Comparison of ENCODE assay signal across 19 mouse cellular contexts in the genomic region with DNA sequence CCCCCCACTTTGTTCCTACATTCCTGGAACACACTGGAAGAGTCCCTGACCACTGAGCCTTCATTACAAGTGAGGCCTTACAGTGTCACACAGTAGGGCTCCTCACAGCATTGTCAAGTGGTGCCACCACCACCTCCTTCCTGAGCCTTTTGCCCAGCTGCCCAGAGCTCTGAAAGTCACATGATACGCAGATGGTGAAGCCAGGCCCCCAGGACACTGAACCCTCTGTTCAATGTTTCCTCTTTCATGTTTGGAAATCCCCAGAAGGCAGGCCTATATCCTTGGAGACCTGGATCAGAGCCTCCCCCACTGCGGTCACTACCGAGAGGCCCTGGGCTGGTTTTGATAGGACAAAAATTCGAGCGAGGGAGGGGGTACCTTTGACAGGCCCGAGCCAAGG. TPM values are rescaled to one million over a fixed set of nuclear protein-coding genes. Genes with fewer than 3 reads are reported as not detected.
DNase-seq lines count a peak whose midpoint lies in the region; ATAC-seq and TF ChIP-seq lines count a peak whose summit lies in the region.
"Had no signal": no experiment of that assay in that cellular context is flagged by ENCODE, and none has a peak within 500 bp of the region (broad histone marks: within the 10 kb centered on the region; RNA-seq: fewer than 3 reads in every experiment).

No protein-coding gene starts in this region.

- no peak for DNase-seq in forebrain, postnatal 0 days
- no peak for DNase-seq in forebrain, embryonic 14.5 days (ENCODE audit: low spot score)
- DNase-seq in layer of hippocampus, adult 9-11 months = peak; percentile 61
- DNase-seq in layer of hippocampus, postnatal 25 days (ENCODE audit: extremely low spot score in 1 of 2, low spot score in 1 of 2) = no peak
- DNase-seq: cerebellum, adult 9-10 months; heart, postnatal 14 days; kidney, adult 9 months; kidney, postnatal 4 days; liver, postnatal 0 days; lung, postnatal 10 days; right cerebral cortex, adult 18-20 months; thymus, postnatal 25 days had no signal

- H3K27ac ChIP-seq in forebrain, postnatal 0 days (ENCODE audit: low read depth, low read length) = no peak overlapping the region
- H3K27ac ChIP-seq in forebrain, embryonic 14.5 days (ENCODE audit: low read depth, low read length) = no peak overlapping the region
- H3K27ac ChIP-seq in bone marrow macrophage, adult 2 months (ENCODE audit: insufficient read depth, low read depth, low read length) = peak overlapping the region; percentile 7
- H3K27ac ChIP-seq in limb, embryonic 13.5 days = no peak overlapping the region

- ATAC-seq in forebrain, postnatal 0 days = peak; percentile 56
- no peak for ATAC-seq in forebrain, embryonic 14.5 days
- 0 out of 2 replicates have a peak, but pooled peaks have one; percentile 29 for ATAC-seq in limb, embryonic 13.5 days (ENCODE audit: low FRiP score, low read depth)
- no peak for ATAC-seq in erythroblast, adult 5-6 weeks (replicated peaks; ENCODE audit: low FRiP score, poor library complexity, severe bottlenecking)
- ATAC-seq: forebrain, embryonic 16.5 days; inflammation-experienced regulatory T-cells, adult 6 months; liver, postnatal 0 days had no signal

- WGBS in forebrain, postnatal 0 days = 66% methylated on average over 6 of the region's 6 CpGs
- WGBS in forebrain, embryonic 14.5 days = 67% methylated on average over 6 of the region's 6 CpGs
- 58% methylated on average over 6 of the region's 6 CpGs for WGBS in limb, embryonic 13.5 days

- H3K36me3 ChIP-seq in forebrain, postnatal 0 days (ENCODE audit: insufficient read depth) = no peaks in the 10 kb centered on the region
- H3K36me3 ChIP-seq in forebrain, embryonic 14.5 days (ENCODE audit: control insufficient read depth, insufficient read depth, low read length) = no peaks in the 10 kb centered on the region
- H3K36me3 ChIP-seq in limb, embryonic 13.5 days = no peaks in the 10 kb centered on the region
- H3K36me3 ChIP-seq: heart, embryonic 12.5 days had no signal

- H3K4me3 ChIP-seq in forebrain, postnatal 0 days (ENCODE audit: low read depth, low read length) = no peak overlapping the region
- H3K4me3 ChIP-seq in forebrain, embryonic 14.5 days (ENCODE audit: low read depth, low read length) = no peak overlapping the region
- H3K4me3 ChIP-seq in bone marrow macrophage, adult 2 months (ENCODE audit: insufficient read depth, low read length) = no peak overlapping the region
- no peak overlapping the region for H3K4me3 ChIP-seq in limb, embryonic 13.5 days
- H3K4me3 ChIP-seq: erythroblast, embryonic 14.5 days; heart, embryonic 12.5 days had no signal

- no peak overlapping the region for H3K9ac ChIP-seq in forebrain, postnatal 0 days
- H3K9ac ChIP-seq in forebrain, embryonic 14.5 days (ENCODE audit: low read length) = no peak overlapping the region
- no peak overlapping the region for H3K9ac ChIP-seq in limb, embryonic 13.5 days
- H3K9ac ChIP-seq: heart, embryonic 12.5 days; liver, postnatal 0 days had no signal

- TF ChIP-seq CTCF in forebrain, postnatal 0 days (IDR thresholded peaks at IDR 0.05; ENCODE audit: low read depth) = no peak
- TF ChIP-seq CTCF in bone marrow macrophage, adult 2 months (IDR thresholded peaks at IDR 0.05; ENCODE audit: low read depth, low read length) = no peak

- no peaks in the 10 kb centered on the region for H3K27me3 ChIP-seq in forebrain, postnatal 0 days (ENCODE audit: insufficient read depth, low read length)
- no peaks in the 10 kb centered on the region for H3K27me3 ChIP-seq in forebrain, embryonic 14.5 days (replicated peaks; ENCODE audit: control insufficient read depth, insufficient read depth, low read length)
- no peaks in the 10 kb centered on the region for H3K27me3 ChIP-seq in limb, embryonic 13.5 days

- H3K4me1 ChIP-seq in forebrain, postnatal 0 days (ENCODE audit: insufficient read depth) = no peaks in the 10 kb centered on the region; the same call in 1 of the 2 replicates
- peaks cover 4% of the 10 kb centered on the region; the same call in 1 of the 2 replicates for H3K4me1 ChIP-seq in forebrain, embryonic 14.5 days (ENCODE audit: control insufficient read depth, insufficient read depth, low read length)
- peaks cover 16% of the 10 kb centered on the region for H3K4me1 ChIP-seq in bone marrow macrophage, adult 2 months (ENCODE audit: control insufficient read depth, insufficient read depth, low read length)
- H3K4me1 ChIP-seq in limb, embryonic 13.5 days = peaks cover 13% of the 10 kb centered on the region

- H3K4me2 ChIP-seq in forebrain, postnatal 0 days (ENCODE audit: low read depth) = no peak overlapping the region
- H3K4me2 ChIP-seq in forebrain, embryonic 14.5 days (ENCODE audit: low read length) = no peak overlapping the region
- no peak overlapping the region for H3K4me2 ChIP-seq in limb, embryonic 13.5 days (replicated peaks)
- H3K4me2 ChIP-seq: heart, embryonic 12.5 days had no signal

- TF ChIP-seq POLR2A in bone marrow macrophage, adult 2 months (IDR thresholded peaks at IDR 0.05; ENCODE audit: borderline replicate concordance, low read depth, low read length) = no peak

- H3K9me3 ChIP-seq in forebrain, postnatal 0 days (ENCODE audit: low read length) = no peaks in the 10 kb centered on the region
- no peaks in the 10 kb centered on the region for H3K9me3 ChIP-seq in forebrain, embryonic 14.5 days (replicated peaks; ENCODE audit: control insufficient read depth, low read length)
- H3K9me3 ChIP-seq in limb, embryonic 13.5 days = no peaks in the 10 kb centered on the region; the same call in 1 of the 2 replicates
- H3K9me3 ChIP-seq: heart, embryonic 12.5 days had no signal

RNA-seq across cellular contexts. Expression of gene Src, which starts 1.0 kb away (rescaled TPM):
- total RNA-seq in forebrain, postnatal 0 days (2014; rRNA removed) = 96.0 and 124 TPM in 2 replicates
- 22.8 and 29.1 TPM in 2 replicates for polyA plus RNA-seq in forebrain, postnatal 0 days (2015; fragmentation: Nextera tagmentation; extraction: Ambion mirVana)
- 30.1 and 31.0 TPM in 2 replicates for polyA plus RNA-seq in forebrain, embryonic 14.5 days (2014; fragmentation: Nextera tagmentation; extraction: Ambion mirVana)
- total RNA-seq in layer of hippocampus, postnatal 25 days (2021) = 100 to 1,000 TPM; 144 to 147 TPM
- 3.0 and 3.4 TPM in 2 replicates for polyA plus RNA-seq in bone marrow macrophage, adult 2 months (2012; ENCODE audit: insufficient read depth, insufficient read length, missing spikeins)
- 20.8 and 22.4 TPM in 2 replicates for polyA plus RNA-seq in limb, embryonic 13.5 days (2015; fragmentation: Nextera tagmentation; extraction: Ambion mirVana)
- not detected in 2 replicates for total RNA-seq in erythroblast, adult 5-6 weeks (2015; ENCODE audit: low replicate concordance)
- total RNA-seq in erythroblast, adult 5-6 weeks (2017; ENCODE audit: low replicate concordance) = 0.09 and 2.1 TPM in 2 replicates

RNA-seq across cellular contexts. Expression of gene Manbal, which starts 49.8 kb away (rescaled TPM):
- 69.9 and 73.6 TPM in 2 replicates for total RNA-seq in forebrain, postnatal 0 days (2014; rRNA removed)
- polyA plus RNA-seq in forebrain, postnatal 0 days (2015; fragmentation: Nextera tagmentation; extraction: Ambion mirVana) = 139 TPM in 2 replicates
- 72.7 and 78.5 TPM in 2 replicates for polyA plus RNA-seq in forebrain, embryonic 14.5 days (2014; fragmentation: Nextera tagmentation; extraction: Ambion mirVana)
- 10 to 100 TPM; 61.3 to 66.5 TPM for total RNA-seq in layer of hippocampus, postnatal 25 days (2021)
- polyA plus RNA-seq in bone marrow macrophage, adult 2 months (2012; ENCODE audit: insufficient read depth, insufficient read length, missing spikeins) = 32.7 and 33.5 TPM in 2 replicates
- 93.8 and 104 TPM in 2 replicates for polyA plus RNA-seq in limb, embryonic 13.5 days (2015; fragmentation: Nextera tagmentation; extraction: Ambion mirVana)
- 7.1 and 11.0 TPM in 2 replicates for total RNA-seq in erythroblast, adult 5-6 weeks (2015; ENCODE audit: low replicate concordance)
- 1.4 and 3.2 TPM in 2 replicates for total RNA-seq in erythroblast, adult 5-6 weeks (2017; ENCODE audit: low replicate concordance)

Comparison
In these comparisons a context has a peak if more than half of its experiments do, and no peak if none do; other contexts are left out.
1. ATAC-seq: peak in forebrain, postnatal 0 days (single experiment) and limb, embryonic 13.5 days (single experiment); none in forebrain, embryonic 14.5 days (single experiment) and erythroblast, adult 5-6 weeks (single experiment).